Mouse (Mus musculus) midbrain, embryonic 12.5 days (tissue): ENCODE measurements around the gene Ints4. TPM values are rescaled to one million over a fixed set of nuclear protein-coding genes. Genes with fewer than 3 reads are reported as not detected.

Source experiments
- ATAC-seq: fragments of 200-750 bp; cut with Nextera tagmentation; 2 replicates; pipeline ENCODE4 v1.8.0; 2017; ENCODE audit warnings: low read depth, moderate TSS enrichment, moderate library complexity; ENCODE audit not compliant: low FRiP score
- H3K27ac ChIP-seq: fragments of 300-500 bp; sonication (generic); replicated peaks from 2 replicates; pipeline ENCODE4 v1.5.1; 2016; ENCODE audit warnings: mild to moderate bottlenecking
- H3K27me3 ChIP-seq: fragments of 300-500 bp; sonication (generic); 2 replicates; pipeline ENCODE4 v1.6.1; 2016; ENCODE audit warnings: mild to moderate bottlenecking
- H3K36me3 ChIP-seq: fragments of 300-500 bp; sonication (generic); 2 replicates; pipeline ENCODE4 v1.6.1; 2016
- H3K4me1 ChIP-seq: fragments of 300-500 bp; sonication (generic); 2 replicates; pipeline ENCODE4 v1.6.1; 2016
- H3K4me2 ChIP-seq: fragments of 300-500 bp; sonication (generic); replicated peaks from 2 replicates; pipeline ENCODE4 v1.6.1; 2016; ENCODE audit warnings: mild to moderate bottlenecking, moderate library complexity
- H3K4me3 ChIP-seq: fragments of 300-500 bp; sonication (generic); 2 replicates; pipeline ENCODE4 v1.5.1; 2016; ENCODE audit warnings: mild to moderate bottlenecking
- H3K9ac ChIP-seq: fragments of 300-500 bp; sonication (generic); replicated peaks from 2 replicates; pipeline ENCODE4 v1.6.1; 2016; ENCODE audit warnings: mild to moderate bottlenecking, moderate library complexity
- H3K9me3 ChIP-seq: fragments of 300-500 bp; sonication (generic); 2 replicates; pipeline ENCODE4 v1.6.1; 2016; ENCODE audit warnings: mild to moderate bottlenecking
- WGBS: fragments of 180-500 bp; shearing (Covaris S2); methylation state at CpG from one replicate; pipeline ENCODE4 v1.1.7; 2016; 5-methylcytosine and 5-hydroxymethylcytosine counted together
- polyA plus RNA-seq: library from polyadenylated mRNA; unstranded; fragments of >200 nt; fragmentation: Nextera tagmentation; extraction: Ambion mirVana; gene quantifications from 2 replicates; pipeline ENCODE4 v1.2.1, GENCODE M21; 2016

The Ints4 gene
- polyA plus RNA-seq, 1 experiment from 2014 or later, result 53.3 TPM

GRCm38 (mm10) chr7:97473001-97473400 lies 7.8 kb upstream of the Ints4 start:
- no peaks in the 10 kb centered on the region for H3K4me1 ChIP-seq
- no peaks in the 10 kb centered on the region for H3K27me3 ChIP-seq
- no peak overlapping the region for H3K27ac ChIP-seq
- H3K9me3 ChIP-seq, result no peaks in the 10 kb centered on the region
- no peak overlapping the region for H3K9ac ChIP-seq
- ATAC-seq, result no peak
- no peaks in the 10 kb centered on the region for H3K36me3 ChIP-seq
- H3K4me3 ChIP-seq, result no peak overlapping the region
- WGBS, result 81% methylated on average over 5 of the region's 5 CpGs
- H3K4me2 ChIP-seq, result no peak overlapping the region

GRCm38 (mm10) chr7:97479349-97479748 lies 1.4 kb upstream of the Ints4 start:
- no peak for ATAC-seq
- 70% methylated on average over 3 of the region's 3 CpGs for WGBS
- H3K9me3 ChIP-seq, result no peaks in the 10 kb centered on the region

GRCm38 (mm10) chr7:97480290-97480689 lies 466 bp upstream of the Ints4 start:
- Histone ChIP-seq H3K9ac (no peak overlapping the region), H3K4me2 (peak overlapping the region; percentile 89), H3K4me3 (peak overlapping the region; percentile 82), H3K27ac (no peak overlapping the region), H3K4me1 (peaks cover 15% of the 10 kb centered on the region), H3K36me3 (peaks cover 7% of the 10 kb centered on the region), H3K27me3 (no peaks in the 10 kb centered on the region), H3K9me3 (no peaks in the 10 kb centered on the region)
- peak; percentile 41; the same call in 1 of the 2 replicates for ATAC-seq
- WGBS, result 31% methylated on average over 3 of the region's 3 CpGs

More at GRCm38 (mm10) chr7:97479349-97479748, 1.4 kb upstream of the Ints4 start:
- H3K4me2 ChIP-seq, result no peak overlapping the region
- H3K4me1 ChIP-seq, result peaks cover 15% of the 10 kb centered on the region
- no peaks in the 10 kb centered on the region for H3K27me3 ChIP-seq
- H3K9ac ChIP-seq, result no peak overlapping the region
- H3K4me3 ChIP-seq, result no peak overlapping the region
- H3K36me3 ChIP-seq, result no peaks in the 10 kb centered on the region
- H3K27ac ChIP-seq, result no peak overlapping the region

GRCm38 (mm10) chr7:97483378-97483777 lies 2.6 kb downstream of the Ints4 start:
- WGBS, result 83% methylated on average over 2 of the region's 2 CpGs
- Histone ChIP-seq H3K27me3 (no peaks in the 10 kb centered on the region), H3K36me3 (peaks cover 38% of the 10 kb centered on the region), H3K4me2 (no peak overlapping the region), H3K9ac (no peak overlapping the region), H3K9me3 (no peaks in the 10 kb centered on the region), H3K4me3 (no peak overlapping the region), H3K4me1 (peaks cover 15% of the 10 kb centered on the region), H3K27ac (no peak overlapping the region)
- no peak for ATAC-seq

- no peak overlapping the region for H3K27ac ChIP-seq
- no peak overlapping the region for H3K4me3 ChIP-seq
- H3K27me3 ChIP-seq, result no peaks in the 10 kb centered on the region
- H3K4me2 ChIP-seq, result no peak overlapping the region
- H3K36me3 ChIP-seq, result peaks cover 66% of the 10 kb centered on the region
- ATAC-seq, result no peak
- H3K9me3 ChIP-seq, result no peaks in the 10 kb centered on the region
- 62% methylated on average over 3 of the region's 3 CpGs for WGBS
- H3K9ac ChIP-seq, result no peak overlapping the region
- H3K4me1 ChIP-seq, result no peaks in the 10 kb centered on the region
These were observed 10.4 kb downstream of the Ints4 start for GRCm38 (mm10) chr7:97491157-97491556.

- H3K27me3 ChIP-seq, result no peaks in the 10 kb centered on the region
- no peak for ATAC-seq
- no peaks in the 10 kb centered on the region for H3K9me3 ChIP-seq
- 95% methylated on average over 4 of the region's 4 CpGs for WGBS
- H3K4me2 ChIP-seq, result no peak overlapping the region
- no peak overlapping the region for H3K4me3 ChIP-seq
- H3K36me3 ChIP-seq, result peaks cover 55% of the 10 kb centered on the region
- H3K9ac ChIP-seq, result no peak overlapping the region
- no peaks in the 10 kb centered on the region for H3K4me1 ChIP-seq
- no peak overlapping the region for H3K27ac ChIP-seq
These were observed 11.7 kb downstream of the Ints4 start for GRCm38 (mm10) chr7:97492420-97492819.

GRCm38 (mm10) chr7:97495052-97495451 lies 14.3 kb downstream of the Ints4 start:
- H3K27me3 ChIP-seq, result no peaks in the 10 kb centered on the region
- no peak overlapping the region for H3K9ac ChIP-seq
- H3K4me1 ChIP-seq, result no peaks in the 10 kb centered on the region
- no peak overlapping the region for H3K27ac ChIP-seq
- no peaks in the 10 kb centered on the region for H3K9me3 ChIP-seq
- no peak overlapping the region for H3K4me2 ChIP-seq
- peaks cover 44% of the 10 kb centered on the region for H3K36me3 ChIP-seq
- no peak overlapping the region for H3K4me3 ChIP-seq
- ATAC-seq, result no peak

- no peak for ATAC-seq
These were observed 19.9 kb downstream of the Ints4 start for GRCm38 (mm10) chr7:97500555-97501209.

GRCm38 (mm10) chr7:97514786-97515185 lies 34.0 kb downstream of the Ints4 start:
- H3K4me3 ChIP-seq, result no peak overlapping the region
- WGBS, result 71% methylated on average over 1 of the region's 1 CpGs
- no peaks in the 10 kb centered on the region for H3K9me3 ChIP-seq
- ATAC-seq, result no peak
- H3K27ac ChIP-seq, result no peak overlapping the region
- no peaks in the 10 kb centered on the region for H3K4me1 ChIP-seq
- no peaks in the 10 kb centered on the region for H3K27me3 ChIP-seq
- peaks cover 87% of the 10 kb centered on the region for H3K36me3 ChIP-seq
- H3K9ac ChIP-seq, result no peak overlapping the region
- H3K4me2 ChIP-seq, result no peak overlapping the region

More at GRCm38 (mm10) chr7:97500555-97501209, 19.9 kb downstream of the Ints4 start:
- Histone ChIP-seq H3K27me3 (no peaks in the 10 kb centered on the region), H3K4me2 (no peak overlapping the region), H3K36me3 (peaks cover 35% of the 10 kb centered on the region), H3K4me3 (no peak overlapping the region), H3K9ac (no peak overlapping the region), H3K9me3 (no peaks in the 10 kb centered on the region), H3K27ac (no peak overlapping the region), H3K4me1 (no peaks in the 10 kb centered on the region)
- WGBS, result 88% methylated on average over 5 of the region's 5 CpGs

GRCm38 (mm10) chr7:97519935-97520334 lies 39.2 kb downstream of the Ints4 start:
- Histone ChIP-seq H3K27me3 (no peaks in the 10 kb centered on the region), H3K9ac (no peak overlapping the region), H3K4me3 (no peak overlapping the region), H3K27ac (no peak overlapping the region), H3K4me2 (no peak overlapping the region), H3K4me1 (no peaks in the 10 kb centered on the region), H3K36me3 (peaks cover 74% of the 10 kb centered on the region), H3K9me3 (no peaks in the 10 kb centered on the region)
- ATAC-seq, result no peak
- WGBS, result 93% methylated on average over 2 of the region's 2 CpGs

GRCm38 (mm10) chr7:97535531-97535930 lies 54.8 kb downstream of the Ints4 start:
- Histone ChIP-seq H3K9ac (no peak overlapping the region), H3K27ac (no peak overlapping the region), H3K4me2 (no peak overlapping the region), H3K36me3 (peaks cover 94% of the 10 kb centered on the region), H3K27me3 (no peaks in the 10 kb centered on the region), H3K4me1 (no peaks in the 10 kb centered on the region), H3K4me3 (no peak overlapping the region), H3K9me3 (no peaks in the 10 kb centered on the region)
- 87% methylated on average over 5 of the region's 5 CpGs for whole genome bisulfite sequencing
- ATAC-seq, result no peak

- Histone ChIP-seq H3K4me2 (no peak overlapping the region), H3K36me3 (peaks cover 94% of the 10 kb centered on the region), H3K9me3 (no peaks in the 10 kb centered on the region), H3K27ac (no peak overlapping the region), H3K27me3 (no peaks in the 10 kb centered on the region), H3K4me3 (no peak overlapping the region), H3K9ac (no peak overlapping the region), H3K4me1 (no peaks in the 10 kb centered on the region)
- WGBS, result 91% methylated on average over 5 of the region's 5 CpGs
- ATAC-seq, result no peak
These were observed 55.8 kb downstream of the Ints4 start for GRCm38 (mm10) chr7:97536571-97536970.

- H3K36me3 ChIP-seq, result peaks cover 24% of the 10 kb centered on the region
- H3K27ac ChIP-seq, result no peak overlapping the region
- no peak overlapping the region for H3K4me3 ChIP-seq
- H3K9ac ChIP-seq, result no peak overlapping the region
- 76% methylated on average over 2 of the region's 2 CpGs for WGBS
- ATAC-seq, result no peak
- H3K4me1 ChIP-seq, result no peaks in the 10 kb centered on the region
- no peak overlapping the region for H3K4me2 ChIP-seq
- no peaks in the 10 kb centered on the region for H3K27me3 ChIP-seq
- H3K9me3 ChIP-seq, result no peaks in the 10 kb centered on the region; the same call in 1 of the 2 replicates
These were observed 65.7 kb downstream of the Ints4 start for GRCm38 (mm10) chr7:97546462-97546861.
